14 mouse cellular contexts compared by ENCODE assay signal in the genomic region with DNA sequence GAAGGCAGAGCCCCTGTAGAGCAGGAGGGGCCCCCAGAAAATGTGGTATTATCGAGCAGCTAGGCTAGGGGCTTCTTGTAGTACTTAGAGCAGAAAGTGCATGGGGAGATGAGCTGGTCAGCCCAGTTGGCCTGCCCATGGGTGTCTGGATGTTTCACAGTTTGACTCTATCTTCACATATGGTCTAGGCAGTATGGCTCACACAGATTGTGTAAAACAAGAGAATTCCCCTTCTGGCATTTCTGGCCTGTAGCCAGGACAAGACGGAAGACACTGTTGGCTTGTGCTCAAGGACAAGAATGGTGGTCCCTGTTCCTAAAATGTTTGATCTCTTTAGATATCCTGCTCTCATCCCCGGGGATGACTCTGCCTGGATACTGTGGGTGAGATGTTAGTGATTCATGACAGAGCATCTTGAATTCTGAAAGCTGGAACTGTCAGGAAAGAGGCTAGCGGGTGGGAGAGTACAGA.
DNase-seq lines count a peak whose midpoint lies in the region; ATAC-seq and TF ChIP-seq lines count a peak whose summit lies in the region.
"Had no signal": no experiment of that assay in that cellular context is flagged by ENCODE, and none has a peak within 500 bp of the region (broad histone marks: within the 10 kb centered on the region; RNA-seq: fewer than 3 reads in every experiment).

No protein-coding gene starts in this region.

- H3K27ac ChIP-seq in kidney, embryonic 16.5 days (ENCODE audit: low read length) = peak overlapping the region; percentile 40; the same call in 1 of the 2 replicates
- H3K27ac ChIP-seq in lung, postnatal 0 days (ENCODE audit: low read length) = no peak overlapping the region
- H3K27ac ChIP-seq: embryonic facial prominence, embryonic 10.5 days; limb, embryonic 10.5 days; liver, embryonic 14.5 days had no signal

- ATAC-seq in kidney, embryonic 16.5 days (ENCODE audit: low FRiP score, low TSS enrichment) = no peak
- no peak; the same call in 1 of the 2 replicates for ATAC-seq in lung, postnatal 0 days
- ATAC-seq: CD4-positive, CD25-positive, alpha-beta regulatory T cell, adult 4 months had no signal

- no peaks in the 10 kb centered on the region for H3K9me3 ChIP-seq in kidney, embryonic 16.5 days (ENCODE audit: low read length)
- H3K9me3 ChIP-seq in lung, postnatal 0 days (ENCODE audit: low read length) = no peaks in the 10 kb centered on the region
- H3K9me3 ChIP-seq: embryonic facial prominence, embryonic 10.5 days; limb, embryonic 10.5 days had no signal

- no peak for DNase-seq in kidney, adult 11 months
- peak; percentile 32 for DNase-seq in lung, postnatal 0 days (ENCODE audit: low spot score)
- DNase-seq in lung, adult 2 months = no peak
- peak; percentile 82 for DNase-seq in cerebellum, adult 11 months
- peak; percentile 85 to 91 for DNase-seq in cerebellum, postnatal 14 days
- no peak for DNase-seq in adrenal gland, postnatal 36 days
- DNase-seq: gastrocnemius, postnatal 14 days; kidney, postnatal 36 days; thymus, postnatal 36 days had no signal

- H3K4me3 ChIP-seq in kidney, embryonic 16.5 days (ENCODE audit: low read length) = no peak overlapping the region
- no peak overlapping the region for H3K4me3 ChIP-seq in lung, postnatal 0 days (ENCODE audit: low read depth, low read length)
- no peak overlapping the region for H3K4me3 ChIP-seq in lung, adult 2 months (replicated peaks; ENCODE audit: extremely low read depth, low read depth, low read length)
- H3K4me3 ChIP-seq: embryonic facial prominence, embryonic 10.5 days; limb, embryonic 10.5 days had no signal

- no peak overlapping the region for H3K9ac ChIP-seq in kidney, embryonic 16.5 days (replicated peaks; ENCODE audit: low read length)
- no peak overlapping the region for H3K9ac ChIP-seq in lung, postnatal 0 days (replicated peaks; ENCODE audit: low read depth)
- H3K9ac ChIP-seq: liver, embryonic 14.5 days had no signal

- no peaks in the 10 kb centered on the region for H3K27me3 ChIP-seq in kidney, embryonic 16.5 days (ENCODE audit: insufficient read depth, low read length)
- no peaks in the 10 kb centered on the region for H3K27me3 ChIP-seq in lung, postnatal 0 days (replicated peaks; ENCODE audit: insufficient read depth, low read length)

- TF ChIP-seq EP300 in lung, postnatal 0 days (IDR thresholded peaks at IDR 0.05) = no peak

- no peak for TF ChIP-seq CTCF in lung, postnatal 0 days (IDR thresholded peaks at IDR 0.05)
- no peak for TF ChIP-seq CTCF in lung, adult 2 months (IDR thresholded peaks at IDR 0.05; ENCODE audit: insufficient read depth, low read length)

- no peak overlapping the region for H3K4me2 ChIP-seq in kidney, embryonic 16.5 days (replicated peaks; ENCODE audit: low read depth, low read length)
- H3K4me2 ChIP-seq in lung, postnatal 0 days (replicated peaks; ENCODE audit: low read depth, low read length) = no peak overlapping the region

- 70% methylated on average over 4 of the region's 4 CpGs for WGBS in kidney, embryonic 16.5 days
- WGBS in lung, postnatal 0 days = 48% methylated on average over 4 of the region's 4 CpGs
- 50% methylated on average over 4 of the region's 4 CpGs for WGBS in lung, adult 2 months

- H3K4me1 ChIP-seq in kidney, embryonic 16.5 days (ENCODE audit: insufficient read depth, low read length) = peaks cover 23% of the 10 kb centered on the region
- H3K4me1 ChIP-seq in lung, postnatal 0 days (ENCODE audit: insufficient read depth, low read depth, low read length) = no peaks in the 10 kb centered on the region; the same call in 1 of the 2 replicates
- H3K4me1 ChIP-seq in lung, adult 2 months (ENCODE audit: control insufficient read depth, insufficient read depth, low read length) = peaks cover 6% of the 10 kb centered on the region

- no peaks in the 10 kb centered on the region for H3K36me3 ChIP-seq in kidney, embryonic 16.5 days (ENCODE audit: insufficient read depth, low read length)
- no peaks in the 10 kb centered on the region for H3K36me3 ChIP-seq in lung, postnatal 0 days (ENCODE audit: insufficient read depth, low read length)
- H3K36me3 ChIP-seq: embryonic facial prominence, embryonic 10.5 days; limb, embryonic 10.5 days had no signal

- no peak for TF ChIP-seq POLR2A in lung, adult 2 months (IDR thresholded peaks at IDR 0.05; ENCODE audit: borderline replicate concordance, extremely low read depth, low read depth, low read length)

Comparison
In these comparisons a context has a peak if more than half of its experiments do, and no peak if none do; other contexts are left out.
1. DNase-seq: peak in lung, postnatal 0 days (single experiment), cerebellum, adult 11 months (single experiment) and cerebellum, postnatal 14 days (2 of 2); none in kidney, adult 11 months (single experiment), lung, adult 2 months (single experiment) and adrenal gland, postnatal 36 days (0 of 2).